Mouse (Mus musculus): ENCODE measurements around the gene Cyp27a1.

GRCm38 (mm10) chr1:74771845-74771930, 58.3 kb downstream of the Cyp27a1 start, which contains the start of gene Wnt6:
- TF ChIP-seq CTCF (IDR thresholded peaks at IDR 0.05; ENCODE audit: borderline replicate concordance, insufficient read depth, low read length) (no peak), POLR2A (IDR thresholded peaks at IDR 0.05; ENCODE audit: low read depth, low read length) (no peak)

Data from embryonic fibroblast, embryonic 13.5 days (primary cell).